Mouse (Mus musculus) embryonic facial prominence, embryonic 11.5 days (tissue): ENCODE data around the gene Tmem211. TPM values are rescaled to one million over a fixed set of nuclear protein-coding genes. Genes with fewer than 3 reads are reported as not detected.

Experiments used
- ATAC-seq: fragments of 200-750 bp; cut with Nextera tagmentation; replicated peaks from 2 replicates; pipeline ENCODE4 v1.8.0; 2017; ENCODE audit warnings: low read depth; ENCODE audit not compliant: insufficient number of reproducible peaks, low FRiP score, low TSS enrichment
- DNase-seq: peaks from one replicate; pipeline ENCODE4 v3.0.0-alpha.2; 2015; ENCODE audit warnings: low spot score
- H3K27ac ChIP-seq: fragments of 300-500 bp; sonication (generic); replicated peaks from 2 replicates; pipeline ENCODE4 v1.5.1; 2014; ENCODE audit warnings: mild to moderate bottlenecking, low read depth, low read length, control low read depth
- H3K27me3 ChIP-seq: fragments of 300-500 bp; sonication (generic); 2 replicates; pipeline ENCODE4 v1.6.1; 2014; ENCODE audit warnings: mild to moderate bottlenecking, low read length, moderate library complexity, mixed read lengths; ENCODE audit not compliant: control insufficient read depth, insufficient read depth
- H3K36me3 ChIP-seq: fragments of 300-500 bp; sonication (generic); replicated peaks from 2 replicates; pipeline ENCODE4 v1.6.1; 2014; ENCODE audit warnings: low read depth, mild to moderate bottlenecking, low read length, moderate library complexity, mixed read lengths; ENCODE audit not compliant: control insufficient read depth, insufficient read depth
- H3K4me1 ChIP-seq: fragments of 300-500 bp; sonication (generic); 2 replicates; pipeline ENCODE4 v1.6.1; 2014; ENCODE audit warnings: low read length, mixed read lengths; ENCODE audit not compliant: control insufficient read depth, insufficient read depth
- H3K4me2 ChIP-seq: fragments of 300-500 bp; sonication (generic); 2 replicates; pipeline ENCODE4 v1.6.1; 2014; ENCODE audit warnings: low read depth, mild to moderate bottlenecking, control low read depth, low read length, moderate library complexity
- H3K4me3 ChIP-seq: fragments of 300-500 bp; sonication (generic); 2 replicates; pipeline ENCODE4 v1.5.1; 2014; ENCODE audit warnings: low read depth, low read length, control low read depth
- H3K9ac ChIP-seq: fragments of 300-500 bp; sonication (generic); replicated peaks from 2 replicates; pipeline ENCODE4 v1.6.1; 2014; ENCODE audit warnings: mild to moderate bottlenecking, control low read depth, low read length
- H3K9me3 ChIP-seq: fragments of 300-500 bp; sonication (generic); replicated peaks from 2 replicates; pipeline ENCODE4 v1.6.1; 2016; ENCODE audit warnings: mild to moderate bottlenecking, low read length, inconsistent platforms, mixed read lengths; ENCODE audit not compliant: control insufficient read depth
- WGBS: fragments of 180-500 bp; shearing (Covaris S2); extraction: QIAGEN DNeasy Blood & Tissue Kit; methylation state at CpG from one replicate; pipeline ENCODE4 v1.1.7; 2014; 5-methylcytosine and 5-hydroxymethylcytosine counted together
- polyA plus RNA-seq: library from polyadenylated mRNA; unstranded; fragments of >200 nt; fragmentation: Nextera tagmentation; extraction: Ambion mirVana; gene quantifications from 2 replicates; pipeline ENCODE4 v1.2.1, GENCODE M21; 2014

Gene Tmem211
- polyA plus RNA-seq, 1 experiment from 2014 or later: 0.70 TPM

GRCm38 (mm10) chr5:113195451-113195850, 31.3 kb upstream of the Tmem211 start:
- 86% methylated on average over 12 of the region's 12 CpGs for WGBS
- ATAC-seq: no peak
- H3K9me3 ChIP-seq: no peaks in the 10 kb centered on the region
- no peaks in the 10 kb centered on the region for H3K36me3 ChIP-seq
- no peak overlapping the region for H3K4me3 ChIP-seq
- H3K4me2 ChIP-seq: no peak overlapping the region
- no peak overlapping the region for H3K9ac ChIP-seq
- H3K4me1 ChIP-seq: no peaks in the 10 kb centered on the region
- no peak for DNase-seq
- no peaks in the 10 kb centered on the region for H3K27me3 ChIP-seq
- no peak overlapping the region for H3K27ac ChIP-seq

DNA sequence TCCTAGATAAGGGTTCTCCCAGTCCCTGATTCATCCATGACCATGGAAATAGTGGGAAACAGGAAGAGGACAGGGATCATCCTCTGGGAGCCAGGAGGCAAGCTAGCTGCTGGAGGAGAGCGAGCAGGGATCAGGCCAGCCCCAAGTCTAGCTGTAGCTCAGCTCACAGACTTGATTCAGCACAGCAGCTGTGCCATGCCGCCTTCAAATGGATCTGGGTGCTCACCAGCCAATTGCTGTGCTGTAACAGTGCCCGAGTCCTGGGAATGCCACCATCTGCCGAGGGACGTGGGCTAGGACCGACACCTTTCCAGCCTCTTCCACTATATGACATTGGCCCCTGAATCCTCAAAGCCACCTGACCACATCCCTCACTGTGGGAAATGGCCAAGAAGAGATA, 30.8 kb upstream of the Tmem211 start:
- H3K4me3 ChIP-seq: no peak overlapping the region
- DNase-seq (no peak), ATAC-seq (no peak)
- no peak overlapping the region for H3K9ac ChIP-seq
- H3K9me3 ChIP-seq: no peaks in the 10 kb centered on the region
- no peaks in the 10 kb centered on the region for H3K4me1 ChIP-seq
- H3K27ac ChIP-seq: no peak overlapping the region
- no peak overlapping the region for H3K4me2 ChIP-seq
- 88% methylated on average over 6 of the region's 6 CpGs for WGBS
- H3K36me3 ChIP-seq: no peaks in the 10 kb centered on the region
- no peaks in the 10 kb centered on the region for H3K27me3 ChIP-seq

- whole genome bisulfite sequencing: 64% methylated on average over 9 of the region's 9 CpGs
- no peak overlapping the region for H3K4me3 ChIP-seq
- no peaks in the 10 kb centered on the region for H3K4me1 ChIP-seq
- no peak overlapping the region for H3K9ac ChIP-seq
- no peak for DNase-seq
- H3K27ac ChIP-seq: no peak overlapping the region; the same call in 1 of the 2 replicates
- H3K27me3 ChIP-seq: no peaks in the 10 kb centered on the region
- no peak overlapping the region for H3K4me2 ChIP-seq
- no peak for ATAC-seq
- H3K36me3 ChIP-seq: no peaks in the 10 kb centered on the region
- no peaks in the 10 kb centered on the region for H3K9me3 ChIP-seq
Observed at GRCm38 (mm10) chr5:113196916-113197794, 29.6 kb upstream of the Tmem211 start.

DNA sequence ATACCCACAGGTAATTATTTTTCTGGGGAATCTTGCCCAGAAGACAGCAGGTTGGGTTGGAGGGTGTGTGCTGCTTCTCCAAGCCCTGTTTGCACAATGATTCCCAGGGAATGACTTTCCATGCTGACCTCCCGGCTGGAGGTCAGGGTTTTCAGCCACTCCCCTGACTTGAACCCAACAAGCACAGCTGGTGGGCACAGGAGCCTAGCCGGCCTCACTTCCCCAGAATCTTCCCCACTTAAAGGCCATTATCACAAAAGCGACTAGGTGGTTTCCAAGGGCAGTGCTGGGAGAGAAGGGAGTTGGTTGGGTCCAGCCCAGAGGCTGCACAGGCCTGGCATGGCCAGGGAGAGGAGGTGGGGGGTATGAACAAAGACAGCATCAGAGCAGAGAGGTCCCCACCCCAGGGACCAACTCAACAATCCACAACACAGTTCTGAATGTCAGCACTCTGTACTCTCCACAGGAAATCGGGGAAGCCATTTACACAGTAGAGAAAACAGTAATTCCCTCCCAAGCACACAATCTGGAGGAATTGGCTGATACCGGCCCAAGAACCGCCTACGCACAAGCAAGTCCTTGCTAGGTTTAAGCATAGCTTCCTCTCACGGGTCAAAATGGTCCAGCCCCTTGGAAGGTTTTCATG, 27.5 kb upstream of the Tmem211 start:
- H3K9ac ChIP-seq: no peak overlapping the region
- DNase-seq (no peak), ATAC-seq (no peak)
- H3K4me3 ChIP-seq: no peak overlapping the region
- H3K4me2 ChIP-seq: no peak overlapping the region
- H3K27me3 ChIP-seq: no peaks in the 10 kb centered on the region
- no peak overlapping the region; the same call in 1 of the 2 replicates for H3K27ac ChIP-seq
- H3K9me3 ChIP-seq: no peaks in the 10 kb centered on the region
- WGBS: 45% methylated on average over 8 of the region's 8 CpGs
- no peaks in the 10 kb centered on the region for H3K36me3 ChIP-seq
- H3K4me1 ChIP-seq: no peaks in the 10 kb centered on the region

DNA sequence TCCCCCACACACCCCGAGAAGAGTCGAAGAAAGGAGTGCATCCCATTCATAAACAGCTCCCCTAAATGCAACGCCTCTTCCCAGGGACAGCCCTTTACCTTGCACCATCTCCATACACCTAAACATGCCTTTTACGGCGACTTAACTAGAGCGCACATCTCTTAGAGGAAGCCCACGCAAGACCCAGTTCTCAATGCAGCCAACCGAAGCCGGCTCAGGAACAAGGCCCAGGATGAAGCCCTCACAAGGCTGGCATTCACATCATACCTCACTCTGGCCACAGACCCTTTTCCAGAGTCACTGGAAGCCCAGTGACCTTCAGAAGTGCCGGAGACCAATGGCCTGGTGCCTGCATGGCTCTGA, 27.0 kb upstream of the Tmem211 start:
- Histone ChIP-seq H3K36me3 (no peaks in the 10 kb centered on the region), H3K4me2 (no peak overlapping the region), H3K4me3 (no peak overlapping the region), H3K9ac (no peak overlapping the region), H3K27me3 (no peaks in the 10 kb centered on the region), H3K27ac (no peak overlapping the region), H3K4me1 (no peaks in the 10 kb centered on the region), H3K9me3 (no peaks in the 10 kb centered on the region)
- 83% methylated on average over 10 of the region's 10 CpGs for WGBS
- ATAC-seq (no peak), DNase-seq (no peak)

DNA sequence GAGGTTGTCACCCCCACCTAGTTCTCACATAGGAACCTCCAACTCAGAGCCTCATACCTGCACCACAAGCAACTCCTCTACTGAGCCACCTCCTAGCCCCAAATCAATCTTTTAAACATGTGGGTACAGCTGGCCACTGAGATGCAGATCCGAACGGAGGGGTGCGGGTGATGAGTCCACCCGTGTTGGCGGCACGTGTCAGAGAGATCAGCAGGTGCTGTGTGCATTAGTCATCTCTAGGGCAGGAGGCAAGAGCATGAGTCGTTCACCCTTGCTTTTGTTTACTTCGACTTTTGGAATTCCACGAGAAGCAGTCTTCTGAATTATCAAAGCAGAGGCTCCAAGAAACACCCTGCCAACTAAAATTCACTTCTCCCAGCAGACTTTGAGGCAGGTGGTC, 22.5 kb upstream of the Tmem211 start:
- Histone ChIP-seq H3K27me3 (no peaks in the 10 kb centered on the region), H3K9ac (no peak overlapping the region), H3K4me1 (no peaks in the 10 kb centered on the region)

DNA sequence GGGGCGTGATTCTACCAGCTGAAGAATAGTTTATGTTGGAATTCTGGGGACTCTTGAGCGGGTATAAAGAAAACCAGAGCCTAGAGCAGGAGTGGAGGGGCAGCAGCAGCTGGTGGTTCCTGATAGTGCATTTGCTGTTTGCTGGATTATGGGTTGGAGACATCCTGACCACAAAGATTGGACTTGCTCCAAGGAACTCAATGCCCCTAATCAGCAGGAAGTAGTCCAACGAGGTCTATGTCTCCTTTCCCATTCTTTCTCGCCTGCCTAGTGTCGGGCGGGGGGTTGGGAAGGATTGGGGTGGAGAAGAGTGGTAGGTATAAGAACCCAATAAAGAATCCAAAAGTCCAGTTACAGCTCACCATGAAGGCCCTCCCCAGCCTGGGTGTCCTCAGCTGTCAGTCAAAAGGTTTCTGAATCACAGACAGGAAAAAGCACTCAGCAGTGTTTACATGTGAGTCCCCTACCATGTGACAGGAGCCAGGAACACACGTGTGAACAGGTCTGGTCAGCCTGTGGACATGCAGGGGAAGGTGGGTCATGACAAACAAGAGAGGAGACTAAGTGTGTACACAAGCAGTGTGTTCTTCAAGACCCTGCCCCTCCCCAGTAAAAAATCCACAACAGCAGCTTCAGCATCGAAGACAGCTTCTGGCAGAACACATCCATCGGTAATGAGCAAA, 19.9 kb upstream of the Tmem211 start:
- Histone ChIP-seq H3K9me3 (no peaks in the 10 kb centered on the region), H3K36me3 (no peaks in the 10 kb centered on the region), H3K27ac (no peak overlapping the region), H3K4me1 (0 out of 2 replicates have a peak, but pooled peaks cover 2% of the 10 kb centered on the region), H3K27me3 (no peaks in the 10 kb centered on the region), H3K9ac (no peak overlapping the region), H3K4me3 (no peak overlapping the region), H3K4me2 (no peak overlapping the region)
- DNase-seq (no peak), ATAC-seq (no peak)
- 61% methylated on average over 9 of the region's 9 CpGs for WGBS

More for the DNA sequence above, 22.5 kb upstream of the Tmem211 start:
- 91% methylated on average over 9 of the region's 9 CpGs for WGBS
- no peak for DNase-seq
- Histone ChIP-seq H3K4me2 (no peak overlapping the region), H3K9me3 (no peaks in the 10 kb centered on the region), H3K36me3 (no peaks in the 10 kb centered on the region), H3K4me3 (no peak overlapping the region), H3K27ac (no peak overlapping the region)
- ATAC-seq: no peak

DNA sequence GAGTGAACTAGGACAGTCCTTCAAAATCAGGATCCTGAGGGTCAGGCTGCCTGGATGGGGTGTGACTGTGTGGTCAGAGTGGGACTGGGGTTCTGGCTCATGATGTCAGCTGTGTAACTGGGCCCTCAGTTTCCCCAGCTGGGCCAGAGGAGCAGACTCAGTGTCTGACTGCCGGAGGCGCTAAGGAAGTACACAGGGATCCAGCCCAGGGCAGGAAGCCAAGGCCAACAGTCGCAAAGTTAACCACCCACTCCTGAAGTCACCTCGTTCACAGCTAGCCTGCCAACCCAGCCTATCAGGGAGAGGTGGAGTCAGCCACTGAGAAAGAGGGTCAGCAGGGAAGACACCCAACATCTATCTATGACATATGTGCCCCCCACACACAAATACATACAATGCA, 18.7 kb upstream of the Tmem211 start:
- no peaks in the 10 kb centered on the region for H3K9me3 ChIP-seq
- H3K27ac ChIP-seq: no peak overlapping the region
- no peak overlapping the region for H3K4me3 ChIP-seq
- 81% methylated on average over 4 of the region's 4 CpGs for WGBS
- H3K27me3 ChIP-seq: no peaks in the 10 kb centered on the region
- no peak overlapping the region for H3K9ac ChIP-seq
- ATAC-seq: no peak
- H3K36me3 ChIP-seq: no peaks in the 10 kb centered on the region
- H3K4me1 ChIP-seq: 0 out of 2 replicates have a peak, but pooled peaks cover 2% of the 10 kb centered on the region
- H3K4me2 ChIP-seq: no peak overlapping the region
- no peak for DNase-seq
